Mouse (Mus musculus): ENCODE measurements around the gene Btg4. TPM values are rescaled to one million over a fixed set of nuclear protein-coding genes. Genes with fewer than 3 reads are reported as not detected.

The Btg4 gene
- total RNA-seq, 2 experiments from 2014 or later, result not detected

DNA sequence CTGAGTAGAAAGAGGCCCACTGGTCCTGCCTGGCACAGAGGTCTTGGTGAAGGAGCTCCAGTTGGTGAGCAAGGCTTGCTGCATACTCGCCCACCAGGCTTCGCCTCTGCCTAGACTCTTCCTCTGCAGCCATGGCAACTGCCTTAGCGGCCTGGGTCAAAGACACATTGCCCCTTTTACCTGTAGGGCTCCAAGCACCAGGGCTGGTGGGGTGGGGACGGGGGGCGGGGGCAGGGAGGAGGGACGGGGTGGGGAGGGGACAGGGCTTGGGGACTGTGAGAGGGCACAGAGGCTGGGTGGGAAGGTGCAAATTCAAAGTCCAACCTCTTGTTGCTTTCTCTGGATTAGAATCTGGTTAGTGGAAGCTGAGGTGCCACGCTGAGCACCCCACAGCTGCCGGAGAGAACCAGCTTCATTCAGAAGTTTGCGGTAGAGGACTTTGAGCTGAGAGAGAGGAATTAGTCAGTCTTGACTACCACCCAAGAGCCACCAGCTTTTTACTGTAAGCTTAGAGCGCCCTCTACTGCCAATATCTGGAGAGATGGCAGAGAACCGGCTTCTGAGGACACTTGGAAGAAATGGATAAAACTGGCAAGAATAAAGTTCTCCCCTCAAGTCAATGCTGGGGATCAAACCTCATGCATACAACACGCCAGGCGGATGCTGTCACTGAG is 91.5 kb downstream of the Btg4 start:
- peak; percentile 45 for DNase-seq
- intact Hi-C loops (cut with DNase I; ENCODE audit: low total_unique reads), result loop anchor here (2.0 to 10.0 kb wide), 3 partner anchors 140 to 357 kb away; no protein-coding TSS in a partner anchor

DNA sequence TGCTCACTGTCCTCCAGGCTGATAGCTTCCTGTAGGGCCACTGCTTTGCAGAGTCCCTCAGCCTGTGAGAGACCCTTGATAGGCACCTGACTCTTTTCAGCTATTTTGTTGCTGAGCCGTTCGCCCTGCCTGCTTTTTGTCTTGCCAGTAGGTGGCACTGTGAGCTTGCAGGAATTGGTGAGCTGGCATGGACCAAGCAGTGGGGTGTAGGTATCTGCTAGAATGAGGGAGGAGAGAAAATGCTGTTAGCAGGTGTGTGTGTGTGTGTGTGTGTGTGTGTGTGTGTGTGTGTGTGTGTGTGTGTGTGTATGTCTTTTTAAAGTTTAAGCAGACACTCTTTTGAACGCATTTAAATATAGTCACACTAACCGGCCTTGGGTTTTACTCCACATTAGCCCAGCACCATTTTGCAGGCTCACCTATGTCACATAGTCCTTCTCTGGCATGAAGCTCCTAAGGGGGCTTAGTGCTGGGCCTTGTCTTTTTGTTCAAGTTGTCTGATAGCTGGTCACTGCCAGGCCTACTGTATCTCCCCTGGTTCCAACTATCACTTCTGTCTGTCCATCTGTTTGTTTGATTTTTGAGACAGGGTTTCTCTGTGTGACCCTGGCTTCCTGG is 101.2 kb downstream of the Btg4 start:
- intact Hi-C loops (cut with DNase I; ENCODE audit: low total_unique reads), result no loop called here

DNA sequence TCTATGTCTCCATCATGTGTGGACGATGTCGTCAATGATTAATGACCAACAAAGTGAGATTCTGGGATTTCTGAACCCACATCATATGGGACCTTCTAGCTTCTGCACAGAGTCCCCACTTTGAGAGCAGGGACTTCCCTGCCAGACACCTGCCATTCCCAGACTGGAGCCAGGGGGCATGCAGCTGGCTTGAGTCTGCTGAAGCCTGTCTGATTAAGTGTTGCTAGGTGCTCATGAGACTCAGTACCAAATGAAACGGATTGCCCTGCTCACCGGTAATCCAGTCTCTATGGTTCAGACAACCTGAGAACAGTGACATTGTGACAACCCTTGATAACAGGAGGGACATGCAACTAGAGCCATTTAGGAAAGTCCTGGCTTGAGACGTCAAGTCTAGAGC is 103.3 kb downstream of the Btg4 start:
- intact Hi-C loops (cut with DNase I; ENCODE audit: low total_unique reads), result no loop called here
- no peak for DNase-seq

More for the DNA sequence above, 101.2 kb downstream of the Btg4 start:
- DNase-seq, result peak; percentile 73

DNA sequence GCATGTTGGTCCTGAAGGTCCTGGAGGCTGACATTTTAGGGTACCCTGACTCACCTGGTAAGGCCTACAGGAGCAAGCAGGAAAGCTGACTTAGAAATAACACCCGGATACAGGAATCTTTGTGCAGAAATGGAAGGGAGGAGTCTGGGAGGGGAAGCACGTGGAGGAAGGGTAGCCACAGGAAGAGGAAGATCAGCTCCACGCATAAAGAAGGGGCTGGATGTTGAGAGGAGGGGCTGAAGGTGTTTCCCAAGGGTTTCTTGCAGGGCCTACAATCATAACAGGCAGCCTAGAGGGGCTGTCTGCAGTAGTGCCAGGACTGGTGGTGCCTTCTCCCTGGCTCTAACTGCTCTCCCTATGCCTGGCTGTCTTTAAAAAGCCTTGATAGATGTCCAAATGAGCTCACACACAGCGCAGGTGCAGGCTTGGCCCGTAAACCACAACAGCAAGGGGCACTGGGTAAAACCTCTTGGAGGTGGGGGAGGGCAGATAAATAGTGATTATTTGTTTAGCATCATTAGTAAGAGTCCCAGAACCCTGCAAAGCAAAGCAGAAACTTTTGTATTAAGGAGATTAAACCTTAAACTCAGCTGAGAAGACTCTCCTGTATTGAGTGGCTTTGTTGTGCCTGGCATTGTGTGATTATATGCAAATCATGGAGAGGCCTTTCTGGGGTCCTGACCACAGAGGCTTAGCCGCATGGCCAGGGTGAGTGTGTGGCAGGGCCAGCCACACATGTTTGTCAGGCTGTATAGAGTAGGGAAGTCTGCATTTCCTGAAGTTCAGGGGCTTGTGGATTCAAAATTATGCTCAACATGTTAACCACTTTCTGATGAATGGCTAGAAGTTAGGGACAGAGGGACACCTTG is 104.8 kb downstream of the Btg4 start, which contains the start of gene Gm32742:
Gene Gm32742, minus strand, starts transcription at position 206 of the 869 bp plus-strand sequence.
- DNase-seq, result no peak
- intact Hi-C loops (cut with DNase I; ENCODE audit: low total_unique reads), result no loop called here

DNA sequence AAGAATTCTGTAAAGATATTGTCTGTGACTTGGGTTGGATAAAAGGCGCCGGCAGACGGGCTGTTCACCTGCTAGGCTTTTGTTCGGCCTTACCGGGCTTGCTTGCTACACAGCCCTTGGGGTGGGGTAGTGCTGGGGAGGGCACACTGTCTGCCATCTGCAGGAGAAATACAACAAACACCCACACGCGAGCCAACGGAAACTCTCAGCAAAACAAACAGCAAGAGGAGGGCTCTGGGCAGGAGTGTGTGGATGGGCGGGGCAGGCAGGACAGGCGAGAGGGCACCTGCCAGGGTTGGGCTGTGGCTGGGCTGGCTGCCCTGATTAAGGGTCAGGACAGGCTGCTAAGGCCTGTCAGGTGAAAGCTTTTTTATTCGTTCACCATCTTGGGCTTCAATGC is 107.3 kb downstream of the Btg4 start:
- intact Hi-C loops (cut with DNase I; ENCODE audit: low total_unique reads), result no loop called here
- DNase-seq, result no peak

DNA sequence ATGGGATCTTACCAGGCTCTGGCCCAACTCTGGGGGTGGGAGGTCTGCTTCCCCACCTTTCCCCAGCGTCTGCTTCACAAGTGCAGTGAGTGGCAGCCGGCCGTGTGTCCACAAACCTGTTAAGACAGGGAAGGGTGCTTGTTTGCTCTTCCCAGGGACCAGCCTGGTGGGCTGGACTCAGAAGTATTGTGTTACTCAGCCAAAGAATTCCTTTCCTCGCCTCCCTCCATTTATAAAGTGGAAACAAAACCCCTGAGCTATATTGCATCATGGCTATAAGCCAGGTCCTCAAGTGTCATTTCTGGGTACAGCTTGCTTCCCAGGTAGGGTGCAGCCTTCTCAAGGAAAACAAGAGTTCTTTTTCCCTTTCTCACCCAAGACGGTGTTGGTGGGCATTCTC is 108.0 kb downstream of the Btg4 start:
- intact Hi-C loops (cut with DNase I; ENCODE audit: low total_unique reads), result no loop called here
- DNase-seq, result no peak

DNA sequence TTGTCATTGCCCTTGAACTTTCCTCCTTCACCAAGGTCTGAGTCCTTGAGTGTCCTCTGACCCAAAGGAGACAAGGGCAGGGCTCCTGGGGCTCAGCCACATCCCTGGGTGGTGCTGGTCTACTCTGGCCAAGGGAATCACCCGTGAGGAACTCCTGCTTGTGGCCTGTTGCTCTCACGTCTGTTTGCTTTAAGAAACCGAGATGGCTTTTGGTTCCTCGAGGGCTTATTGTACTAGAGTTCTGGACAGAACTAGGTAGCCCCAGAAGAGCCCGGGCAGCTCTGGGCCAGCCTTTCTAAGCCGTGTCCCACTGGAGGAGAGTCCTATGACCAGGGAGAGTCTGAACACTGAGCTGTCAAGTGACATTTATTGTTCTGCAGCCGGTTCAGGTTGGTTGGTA is 108.4 kb downstream of the Btg4 start:
- intact Hi-C loops (cut with DNase I; ENCODE audit: low total_unique reads), result no loop called here
- no peak for DNase-seq

Small RNAs within 50 kb of the gene (microRNA-seq; reads per million reads assigned to microRNA genes)
- gene Mir34b (3.2 to 6.5 reads per million in 2 experiments), gene Mir34c (38.6 to 133 reads per million in 2 experiments)

Other genes with a start within 250 kb of the Btg4 start
- gene Ppp2r1b, start 215.6 kb upstream of the Btg4 start, total RNA-seq (2021), result 1 to 10 TPM; 5.5 to 5.8 TPM
- 10 to 100 TPM; 12.0 to 13.3 TPM for gene Sik2, start 51.8 kb upstream of the Btg4 start, total RNA-seq (2021)
- gene Layn, start 16.2 kb downstream of the Btg4 start, total RNA-seq (2021), result 1 to 10 TPM; 2.3 to 3.5 TPM
- not detected for gene 4833427G06Rik, start 41.2 kb downstream of the Btg4 start, total RNA-seq (2021)
- not detected for gene Gm32742, start 104.6 kb downstream of the Btg4 start, total RNA-seq (2021)
- gene Pou2af1, start 152.8 kb downstream of the Btg4 start, total RNA-seq (2021), result under 1 TPM; 0.11 to 0.16 TPM
- gene Colca2, start 217.7 kb downstream of the Btg4 start, total RNA-seq (2021), result under 1 TPM; 0.47 to 0.59 TPM

Measured in gastrocnemius, postnatal 14 days (tissue).